In genomic region chr11:49597149-49597548, GRCm38 (mm10) we compare ENCODE assay signal across 1 mouse cellular context.
TF ChIP-seq lines count a peak whose summit lies in the region.

No protein-coding gene starts in this region.

TF ChIP-seq in CH12.LX, 34 proteins besides CTCF, POLR2A, EP300 and RAD21:
- peak; percentile 29 for TF ChIP-seq SMC3 (IDR thresholded peaks at IDR 0.05; ENCODE audit: low read depth, low read length)
